Mouse (Mus musculus): ENCODE results near the gene Gria4.
"Not testable (repeated sequence)": the region's sequence is repeated elsewhere in the genome, so short reads cannot be mapped to it uniquely, and the experiment has no call there.

The Gria4 gene

DNA sequence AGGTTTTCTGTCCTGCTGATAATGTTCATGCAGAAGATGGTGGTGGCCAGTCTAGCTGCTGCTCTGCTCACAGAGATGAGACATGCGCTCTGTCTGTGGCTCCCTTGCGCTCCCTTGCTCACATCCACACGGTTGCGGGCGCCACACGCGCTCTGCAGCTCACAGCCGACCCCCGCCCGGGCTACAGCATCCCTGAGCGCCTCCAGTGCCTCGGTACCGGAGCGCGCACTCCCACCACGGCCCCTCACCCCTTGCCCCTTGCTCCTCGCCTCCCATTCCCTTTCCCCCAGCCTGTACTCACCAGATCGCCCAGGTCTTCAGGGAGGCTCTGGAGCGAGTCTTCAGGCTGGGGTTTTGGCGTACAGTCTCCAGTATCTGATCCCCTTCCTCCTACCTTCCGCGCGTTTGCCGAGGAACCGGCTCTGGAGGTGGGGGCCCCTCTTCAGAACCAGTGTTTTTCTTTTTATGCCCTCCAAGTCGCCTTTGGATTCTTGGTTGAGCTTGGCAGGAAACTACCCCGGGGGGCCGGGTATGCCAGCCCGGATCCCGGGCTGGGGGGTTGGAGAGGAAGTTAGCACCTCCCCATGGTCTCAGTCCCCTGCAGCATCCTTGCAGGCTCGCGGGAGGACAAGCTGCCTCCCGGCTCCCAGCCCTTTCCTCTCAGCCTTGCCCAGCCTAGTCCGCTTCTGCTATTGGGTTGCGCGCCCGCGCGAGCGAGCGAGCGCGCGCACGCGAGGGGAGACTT, at the start of gene Gria4:
Gria4 (minus strand) TSS at position 691 of the 745 bp plus-strand sequence.
- DNase-seq (ENCODE audit: low spot score in 2 of 2): no peak

DNA sequence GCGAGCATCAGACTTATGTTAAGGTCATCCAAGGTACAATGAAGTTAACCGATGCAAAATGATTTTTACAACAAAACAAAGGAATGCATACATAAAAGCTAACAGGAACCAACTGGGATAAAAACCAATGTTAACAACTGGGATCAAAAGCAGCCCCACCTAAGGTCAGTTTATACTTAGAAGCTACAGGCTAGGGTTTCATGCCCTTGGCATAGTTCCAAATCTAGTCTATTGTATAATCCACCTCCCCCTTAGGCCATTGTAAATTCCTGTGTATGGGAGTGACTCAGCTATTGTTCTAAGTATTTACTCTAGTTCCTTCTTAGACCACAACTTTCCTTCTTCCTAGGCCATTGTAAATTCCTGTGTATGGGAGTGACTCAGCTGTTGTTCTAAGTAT, 14.9 kb upstream of the Gria4 start:
- not testable (repeated sequence) for DNase-seq (ENCODE audit: low spot score in 2 of 2)

DNA sequence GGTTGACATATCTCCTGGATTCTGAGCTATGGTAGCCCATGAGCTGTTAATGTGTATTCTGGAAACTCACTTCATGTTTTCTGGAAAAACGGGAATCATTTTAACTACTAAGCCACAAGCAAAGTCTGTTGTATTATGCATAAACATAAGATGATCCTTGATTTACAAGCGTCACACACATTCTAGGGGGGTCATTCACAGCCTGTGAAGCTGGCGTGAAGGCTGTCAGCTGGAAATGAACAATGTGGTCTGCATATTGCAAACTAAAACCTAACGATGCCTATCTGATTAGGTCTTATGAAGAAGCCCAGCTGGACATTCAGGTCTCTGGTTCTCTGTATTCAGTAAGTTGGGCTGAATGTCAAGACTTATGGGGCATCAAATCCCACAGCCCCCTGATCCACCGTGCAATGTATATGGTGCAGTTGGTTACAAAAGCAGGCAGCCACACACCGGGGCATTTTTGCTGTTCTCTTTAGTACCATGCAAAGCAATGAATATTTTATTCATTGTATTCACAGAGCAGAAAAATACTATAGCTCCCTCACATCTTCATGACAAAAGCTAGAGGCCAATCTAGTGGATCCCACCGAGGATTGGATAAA, 7.2 kb upstream of the Gria4 start:
- DNase-seq (ENCODE audit: low spot score in 2 of 2): no peak

DNA sequence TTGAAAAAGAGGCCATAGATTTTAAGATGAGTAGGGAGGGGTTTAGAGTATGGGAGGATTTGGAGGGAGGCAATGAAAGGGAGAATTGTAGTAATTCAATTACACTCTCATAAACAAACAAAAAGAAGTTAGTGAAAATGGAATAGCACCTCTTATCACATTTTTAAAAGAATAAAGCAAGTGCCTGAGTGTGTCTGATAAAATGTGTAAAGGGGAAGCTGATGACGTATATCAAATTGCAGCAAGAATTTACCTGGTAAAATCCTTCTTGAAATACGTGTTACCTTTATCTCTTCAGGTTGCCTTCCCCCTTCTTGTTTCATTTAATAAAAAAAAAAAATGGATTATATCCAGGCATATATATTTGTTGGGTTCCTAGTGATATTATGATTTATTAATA, 1.4 kb upstream of the Gria4 start:
- DNase-seq (ENCODE audit: low spot score in 2 of 2): no peak

DNA sequence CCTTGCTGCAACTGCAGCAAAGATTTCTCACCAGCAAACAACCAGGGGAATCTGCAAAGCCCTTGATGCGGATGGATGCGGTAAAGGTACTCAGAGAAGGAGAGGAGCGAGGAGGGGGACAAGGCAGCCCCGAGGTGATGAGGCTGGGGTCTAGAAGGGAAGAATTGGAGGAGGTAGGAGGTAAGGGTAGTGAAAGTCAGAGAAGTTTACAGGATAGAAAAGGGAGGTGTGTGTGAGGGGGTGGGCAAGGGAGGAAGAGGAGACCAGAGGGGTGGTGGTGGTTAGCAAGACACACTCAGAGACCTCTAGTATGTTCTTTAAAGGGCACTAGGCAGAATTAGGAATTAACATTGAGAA, 233 bp upstream of the Gria4 start:
- DNase-seq (ENCODE audit: low spot score in 2 of 2): no peak

DNA sequence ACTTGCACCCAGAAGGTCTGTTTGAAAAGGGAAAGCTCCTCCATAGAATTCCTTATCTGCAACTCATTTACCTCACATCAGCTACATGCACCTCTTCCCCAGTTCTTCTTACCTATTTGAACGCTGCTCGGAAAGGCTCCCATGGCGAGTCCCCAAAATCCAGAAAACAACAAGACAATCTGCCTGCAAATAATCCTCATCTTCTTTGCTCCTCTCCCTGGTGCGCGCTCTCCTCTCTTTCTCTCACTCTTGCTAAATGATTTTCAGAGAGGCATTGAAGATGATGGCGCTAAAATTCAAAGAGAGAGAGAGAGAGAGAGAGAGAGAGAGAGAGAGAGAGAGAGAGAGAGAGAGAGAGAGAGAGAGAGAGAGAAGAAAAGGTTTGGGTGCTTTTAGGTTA, 959 bp downstream of the Gria4 start:
- no peak for DNase-seq (ENCODE audit: low spot score in 2 of 2)

DNA sequence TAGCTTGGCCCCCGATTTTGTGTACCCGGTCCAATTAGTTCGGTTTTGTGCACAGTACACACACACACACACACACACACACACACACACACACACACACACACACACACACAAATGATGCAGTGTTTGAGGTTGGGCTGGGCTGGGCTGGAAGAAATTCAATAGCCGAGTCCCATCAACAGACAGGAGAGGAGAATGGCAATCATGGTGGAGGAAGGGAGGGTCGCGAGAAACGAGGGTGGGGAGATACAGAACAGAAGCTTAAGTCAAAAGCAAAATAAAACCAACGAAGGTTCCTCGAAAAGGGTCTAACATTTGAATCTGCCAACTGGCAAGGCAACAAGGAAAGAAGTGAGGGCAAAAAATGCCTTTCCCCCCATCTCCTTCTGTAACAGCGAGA, 1.6 kb downstream of the Gria4 start:
- DNase-seq (ENCODE audit: low spot score in 2 of 2): no peak

DNA sequence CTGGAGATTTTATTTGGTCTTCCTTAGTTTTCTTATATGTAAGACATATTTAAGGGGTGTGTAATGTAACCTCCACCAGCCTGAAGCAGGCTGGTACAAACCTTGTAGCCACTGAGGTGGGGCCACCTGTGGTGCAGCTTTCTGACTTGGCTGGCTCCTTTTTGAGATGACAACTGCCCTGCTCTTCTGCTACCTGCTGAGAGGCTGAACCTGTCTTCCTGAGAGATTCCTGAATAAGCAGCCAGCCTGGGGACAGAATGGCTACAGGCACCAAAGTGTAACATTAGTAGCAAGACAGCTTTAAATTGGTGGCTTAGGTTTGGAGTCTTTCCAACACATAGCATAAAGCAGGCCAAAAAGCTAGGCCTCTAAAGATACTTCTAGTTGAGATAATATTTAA, 46.6 kb downstream of the Gria4 start:
- not testable (repeated sequence) for DNase-seq (ENCODE audit: low spot score in 2 of 2)

DNA sequence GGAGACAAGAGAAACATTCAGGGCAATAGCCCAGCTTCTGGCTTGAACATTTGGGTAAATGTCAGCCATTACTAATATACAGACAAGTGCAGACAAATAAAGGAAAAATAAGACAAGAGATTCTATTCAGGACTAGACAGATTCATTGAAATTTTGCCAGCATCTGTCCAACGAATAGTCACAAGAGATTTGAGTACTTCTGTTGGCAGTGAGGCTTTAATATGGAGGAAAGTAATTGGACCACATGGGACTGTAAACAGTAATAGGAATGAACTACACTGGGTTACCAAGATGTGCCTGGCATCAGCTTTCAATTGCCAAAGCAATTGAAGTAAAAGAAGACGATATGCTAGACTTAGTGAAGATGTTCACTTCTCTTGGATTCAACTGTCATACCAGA, 81.9 kb downstream of the Gria4 start:
- no peak for DNase-seq (ENCODE audit: low spot score in 2 of 2)

DNA sequence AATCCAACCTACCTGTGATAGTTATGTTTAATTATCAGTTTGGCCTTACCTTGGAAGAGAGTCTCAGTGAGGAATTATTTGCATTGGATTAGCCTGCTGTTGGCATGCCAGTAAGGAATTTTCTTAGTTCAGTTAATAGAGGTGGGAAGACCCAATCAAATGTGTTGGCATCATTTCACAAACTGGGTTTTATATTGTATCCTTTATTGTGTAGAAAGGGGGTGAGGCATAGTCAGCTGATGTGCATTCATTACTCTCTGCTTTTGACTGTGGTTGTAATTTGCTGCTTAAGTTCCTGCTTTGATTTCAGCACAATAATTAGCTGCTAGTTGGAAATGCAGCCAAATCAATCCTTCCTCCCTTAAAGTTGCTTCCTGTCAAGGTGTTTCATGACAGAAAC, 83.7 kb downstream of the Gria4 start:
- no peak for DNase-seq (ENCODE audit: low spot score in 2 of 2)

DNA sequence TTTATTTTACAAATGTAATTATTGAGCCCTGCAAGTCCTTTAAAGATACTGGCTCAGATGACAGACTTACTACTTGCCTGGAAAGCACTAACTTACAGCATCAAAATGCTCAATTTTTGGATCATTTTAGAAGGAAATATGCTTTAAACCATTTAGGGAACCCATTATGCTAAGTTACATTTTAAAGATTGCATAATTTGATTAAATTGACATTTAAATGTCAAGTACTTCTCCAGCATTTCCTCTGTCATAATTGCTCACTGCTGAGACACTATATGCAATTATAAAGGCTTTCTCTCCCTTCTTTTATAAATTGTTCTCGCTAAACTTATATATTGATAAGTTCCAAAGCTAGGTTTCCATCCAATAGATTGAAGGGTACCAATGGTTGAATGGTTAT, 108.9 kb downstream of the Gria4 start:
- no peak for DNase-seq (ENCODE audit: low spot score in 2 of 2)

DNA sequence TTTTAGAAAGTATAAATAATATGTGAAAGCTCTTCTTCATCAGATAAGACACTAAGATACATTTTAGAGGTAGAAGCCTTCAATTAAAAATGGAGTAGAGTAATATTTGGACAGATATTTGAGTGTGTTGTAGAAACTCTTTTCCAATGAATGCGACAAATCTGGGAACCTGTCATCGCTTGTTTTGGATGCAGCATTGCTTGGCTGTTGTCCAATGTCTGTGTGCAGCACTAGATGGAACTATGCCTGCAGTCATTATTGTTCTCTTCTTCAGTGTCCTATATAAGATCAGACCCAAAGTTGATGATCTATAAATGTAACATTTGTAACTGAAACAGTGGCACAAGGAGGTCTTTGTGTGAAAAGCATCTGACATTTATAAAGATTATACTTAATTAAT, 115.8 kb downstream of the Gria4 start:
- no peak for DNase-seq (ENCODE audit: low spot score in 2 of 2)

DNA sequence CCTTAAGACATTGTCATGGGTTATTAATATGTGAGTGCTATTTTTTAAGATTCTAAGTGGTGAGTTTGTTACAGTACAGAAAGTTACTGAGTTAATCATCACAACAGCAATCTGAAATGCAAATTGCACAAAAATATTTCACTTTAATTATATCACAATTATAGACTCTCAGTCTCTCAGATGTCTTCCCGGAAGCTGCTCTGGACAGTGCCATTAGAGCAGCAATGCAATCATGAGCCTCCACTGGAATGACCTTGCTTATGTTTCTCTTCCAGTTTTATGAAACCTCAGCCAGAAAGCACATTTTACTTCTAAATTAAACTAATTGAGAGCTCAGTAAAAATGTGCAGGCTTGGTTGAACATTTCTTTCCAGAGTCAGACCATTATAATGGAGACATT, 116.9 kb downstream of the Gria4 start:
- DNase-seq (ENCODE audit: low spot score in 2 of 2): no peak

DNA sequence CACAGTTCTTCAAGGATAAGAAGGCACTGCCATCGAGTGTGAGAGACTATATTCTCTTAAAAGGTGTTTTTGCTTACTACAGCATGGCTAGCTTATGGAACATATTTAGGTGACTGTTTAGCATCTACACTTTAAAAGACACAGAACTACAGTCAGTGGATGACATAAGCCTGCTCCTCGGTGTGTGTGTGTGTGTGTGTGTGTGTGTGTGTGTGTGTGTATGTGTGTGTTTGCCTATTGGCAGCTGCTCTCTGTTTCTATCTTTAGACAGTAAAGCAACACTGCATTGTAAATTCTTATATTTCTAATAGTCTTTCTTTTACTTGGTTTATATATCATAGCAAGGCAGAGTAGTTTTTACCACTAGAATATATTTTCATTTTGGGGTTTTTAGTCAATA, 130.3 kb downstream of the Gria4 start:
- DNase-seq (ENCODE audit: low spot score in 2 of 2): no peak

DNA sequence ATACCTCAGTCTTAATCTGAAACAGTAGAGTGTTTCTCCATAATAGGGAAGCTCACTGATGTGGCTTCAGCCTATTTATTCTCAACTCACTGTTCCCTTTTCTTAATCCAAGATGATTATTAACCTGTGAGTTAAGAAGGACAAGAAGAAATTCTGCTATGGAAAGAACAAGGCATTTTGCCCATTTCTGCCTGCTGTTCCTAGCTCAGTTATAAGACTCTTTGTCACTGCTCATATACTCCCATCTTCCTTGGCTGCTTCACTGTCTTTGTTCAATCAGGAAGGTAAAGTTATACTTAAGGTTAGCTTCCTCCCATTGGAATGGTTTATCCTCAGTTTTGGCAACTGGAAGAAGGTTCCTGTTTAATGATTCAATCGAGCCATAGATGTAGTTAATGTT, 133.6 kb downstream of the Gria4 start:
- no peak for DNase-seq (ENCODE audit: low spot score in 2 of 2)

DNA sequence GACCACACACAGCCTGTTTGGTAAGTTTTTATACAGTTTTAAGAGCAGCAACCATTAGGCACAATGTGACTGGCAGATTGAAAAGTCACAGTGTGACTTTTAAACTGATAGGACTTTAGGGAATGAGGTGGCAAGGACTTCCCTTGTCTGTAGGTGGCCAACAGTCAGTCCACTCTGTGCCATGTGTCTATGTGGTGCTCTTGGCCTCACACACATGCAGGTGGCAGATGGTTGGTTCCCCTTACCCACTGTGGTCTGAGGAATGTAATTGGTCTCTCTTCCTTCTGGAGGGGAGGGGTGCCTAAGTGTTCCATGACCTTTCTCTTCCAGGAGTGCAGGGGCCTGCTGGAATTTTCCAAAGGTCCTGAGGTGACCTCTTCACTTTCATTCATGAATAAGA, 137.1 kb downstream of the Gria4 start:
- DNase-seq (ENCODE audit: low spot score in 2 of 2): no peak

DNA sequence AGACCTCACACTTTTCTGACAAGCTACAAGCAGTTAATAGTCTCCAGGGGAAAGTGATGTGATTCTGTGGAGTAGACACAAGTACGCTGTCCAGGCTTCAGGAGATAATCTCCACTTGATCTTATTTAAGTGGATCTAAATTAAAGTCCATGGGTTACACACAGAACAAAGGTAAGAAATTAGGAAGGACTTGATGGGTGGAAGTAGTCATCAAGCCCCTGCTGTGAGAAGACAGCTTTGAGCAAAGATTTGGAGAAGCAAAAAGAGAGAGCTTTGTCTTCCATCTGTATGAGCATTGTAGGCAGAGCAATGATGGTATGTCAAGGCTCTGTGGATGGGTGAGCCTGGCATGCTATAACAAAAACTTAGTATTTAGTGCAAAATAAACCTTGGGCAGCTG, 141.7 kb downstream of the Gria4 start:
- no peak for DNase-seq (ENCODE audit: low spot score in 2 of 2)

DNA sequence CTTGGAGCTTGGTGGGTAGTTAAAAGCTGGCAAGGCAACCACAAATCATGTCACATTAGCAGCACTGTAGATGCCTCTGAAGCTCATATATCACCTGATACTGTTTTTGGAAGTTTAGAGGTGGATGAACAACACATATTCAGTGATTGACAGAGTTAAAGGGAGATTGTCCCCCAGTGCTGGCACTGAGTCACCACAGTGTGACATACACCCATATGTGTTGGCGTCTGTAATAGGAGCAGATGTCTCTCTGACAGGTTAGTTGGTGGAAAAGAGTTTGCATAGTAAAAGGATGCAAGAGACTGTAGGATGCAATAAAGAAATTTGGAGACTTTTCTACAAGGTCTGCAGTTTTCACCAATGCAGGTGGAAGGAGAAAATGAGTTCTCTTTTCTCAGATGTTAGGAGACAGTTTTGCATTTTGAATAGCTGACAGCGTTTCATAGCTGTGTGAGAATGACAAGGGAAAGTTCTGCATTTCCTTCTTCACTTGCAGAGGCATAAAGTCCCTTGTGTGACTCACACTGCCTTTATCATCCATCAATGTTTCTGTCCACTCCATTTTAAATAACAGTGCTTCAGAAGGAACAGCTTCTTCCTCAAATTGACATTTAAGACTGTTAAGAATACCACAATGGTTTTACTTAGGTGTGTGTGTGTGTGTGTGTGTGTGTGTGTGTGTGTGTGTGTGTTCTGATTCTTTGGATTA, 156.7 kb downstream of the Gria4 start:
- DNase-seq (ENCODE audit: low spot score in 2 of 2): no peak

DNA sequence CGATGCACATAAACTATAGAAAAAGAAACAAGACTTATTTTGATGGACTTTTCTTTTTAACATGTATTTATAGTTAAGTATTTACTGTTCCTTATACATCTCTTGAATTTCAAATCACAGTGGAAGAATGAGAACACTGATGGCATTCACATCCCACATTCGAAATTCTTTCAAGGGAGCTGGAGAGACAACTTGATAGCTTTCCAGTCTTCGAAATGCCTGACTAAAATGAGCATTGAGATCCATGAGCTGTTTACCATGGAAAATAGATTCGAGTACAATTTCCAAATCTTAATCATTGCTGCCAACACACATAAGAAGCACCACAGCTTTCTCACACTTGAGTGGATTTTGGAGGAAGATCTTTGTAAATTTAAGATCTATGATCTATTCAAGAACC, 164.1 kb downstream of the Gria4 start:
- no peak for DNase-seq (ENCODE audit: low spot score in 2 of 2)

DNA sequence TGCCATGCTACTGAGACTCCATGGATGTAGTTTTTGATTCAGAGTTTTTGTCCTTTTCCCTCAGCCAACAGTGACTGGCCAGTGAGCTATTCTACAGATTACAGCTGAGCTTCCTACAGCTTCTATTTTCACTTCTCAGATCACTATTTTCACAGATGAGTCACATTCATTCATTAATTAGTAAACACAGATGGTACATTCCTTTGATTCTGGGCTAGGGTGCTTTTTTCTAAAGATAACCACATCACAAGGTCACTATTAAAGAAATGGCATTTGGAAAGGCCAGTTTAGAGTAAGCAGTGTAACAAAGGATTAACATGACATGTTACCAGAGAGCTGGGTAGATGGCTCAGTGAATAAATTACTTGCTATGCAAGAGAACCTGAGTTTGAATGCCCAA, 180.7 kb downstream of the Gria4 start:
- DNase-seq (ENCODE audit: low spot score in 2 of 2): no peak

DNA sequence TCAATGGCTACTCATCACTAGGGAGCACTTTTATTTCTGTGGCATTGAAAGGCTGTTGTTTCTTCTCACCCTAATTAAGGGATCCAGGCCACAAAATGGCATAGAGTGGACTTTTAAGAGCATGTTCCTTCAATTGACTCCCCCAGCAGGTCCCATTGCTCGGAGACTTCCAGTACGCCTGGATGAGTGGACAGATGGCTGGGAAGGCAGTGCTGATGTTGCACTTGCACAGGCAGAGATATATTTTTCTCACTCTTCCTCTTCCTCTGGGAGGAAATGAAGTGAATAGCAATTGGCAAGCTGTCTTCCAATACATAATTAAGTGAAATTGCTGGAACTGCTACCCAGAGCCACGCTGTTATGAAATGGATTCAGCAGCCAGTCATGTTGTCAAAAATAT, 190.7 kb downstream of the Gria4 start:
- no peak for DNase-seq (ENCODE audit: low spot score in 2 of 2)

DNA sequence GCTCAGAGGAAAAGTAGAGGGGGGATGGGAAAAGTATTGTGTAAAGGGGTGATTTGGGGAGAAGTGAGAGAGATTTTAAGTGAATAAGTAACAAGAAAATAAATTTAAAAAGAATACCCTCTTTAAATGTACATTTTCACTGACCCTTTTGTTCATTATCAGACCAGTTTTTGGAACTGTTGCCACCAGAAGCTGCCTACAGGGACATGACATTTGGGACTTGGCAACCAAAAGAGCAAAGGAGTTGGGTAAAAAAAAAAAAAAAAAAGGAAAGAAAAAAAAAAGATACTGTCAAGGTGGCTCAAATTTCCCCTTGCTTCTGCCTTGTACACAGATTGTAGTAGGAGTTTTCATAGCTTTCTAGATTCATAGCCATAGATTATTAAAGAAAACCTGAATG, 191.8 kb downstream of the Gria4 start:
- DNase-seq (ENCODE audit: low spot score in 2 of 2): no peak

DNA sequence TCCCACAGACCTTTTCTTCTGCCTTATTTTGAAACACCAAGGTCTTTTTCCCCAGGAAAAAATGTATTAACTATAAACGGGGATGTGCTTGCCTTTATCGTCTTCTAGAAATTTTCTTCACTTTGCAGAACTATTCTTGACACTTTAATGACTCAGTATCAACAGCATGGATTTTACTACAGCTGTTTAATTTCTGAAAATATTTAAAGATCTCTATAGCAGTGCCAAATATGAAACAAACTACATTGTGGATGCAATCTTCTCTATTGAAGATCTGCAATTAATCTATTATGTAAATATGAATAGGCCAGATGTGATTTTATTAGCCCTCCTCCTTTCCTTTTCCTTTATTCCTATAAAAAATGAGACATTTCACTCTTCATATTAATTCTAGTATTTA, 194.2 kb downstream of the Gria4 start:
- DNase-seq (ENCODE audit: low spot score in 2 of 2): no peak

All from spleen, postnatal 14 days (tissue).